Mouse (Mus musculus): ENCODE results near the gene Slc25a1. TPM values are rescaled to one million over a fixed set of nuclear protein-coding genes. Genes with fewer than 3 reads are reported as not detected.

Gene Slc25a1
- total and polyA plus RNA-seq, 2 experiments from 2014 or later, result 146 to 184 TPM

GRCm38 (mm10) chr16:17928627-17929104 lies 647 bp upstream of the Slc25a1 start:
- DNase-seq (ENCODE audit: low spot score), result peak; percentile 92
- ATAC-seq (ENCODE audit: low FRiP score), result peak; percentile 75
- Histone ChIP-seq H3K36me3 (ENCODE audit: insufficient read depth, low read length) (peaks cover 19% of the 10 kb centered on the region), H3K9me3 (ENCODE audit: low read length) (no peaks in the 10 kb centered on the region), H3K4me3 (ENCODE audit: low read depth, low read length) (peak overlapping the region; percentile 87), H3K27ac (ENCODE audit: low read depth, low read length) (peak overlapping the region; percentile 89), H3K9ac (replicated peaks; ENCODE audit: low read length, poor library complexity, severe bottlenecking) (peak overlapping the region; percentile 92), H3K27me3 (ENCODE audit: insufficient read depth, low read length) (no peaks in the 10 kb centered on the region), H3K4me1 (ENCODE audit: insufficient read depth, low read length) (peaks cover 9% of the 10 kb centered on the region; the same call in 1 of the 2 replicates), H3K4me2 (ENCODE audit: low read depth, low read length, poor library complexity, severe bottlenecking) (peak overlapping the region; percentile 93)
- WGBS, result under 1% methylated on average over 9 of the region's 9 CpGs
- TF ChIP-seq CTCF (IDR thresholded peaks at IDR 0.05), result peak; percentile 79

GRCm38 (mm10) chr16:17927351-17928082 lies 502 bp downstream of the Slc25a1 start:
- no peaks in the 10 kb centered on the region for H3K9me3 ChIP-seq (ENCODE audit: low read length)
- H3K36me3 ChIP-seq (ENCODE audit: insufficient read depth, low read length), result peaks cover 19% of the 10 kb centered on the region
- peak overlapping the region; percentile 92 for H3K9ac ChIP-seq (replicated peaks; ENCODE audit: low read length, poor library complexity, severe bottlenecking)
- H3K27me3 ChIP-seq (ENCODE audit: insufficient read depth, low read length), result no peaks in the 10 kb centered on the region
- no peak for TF ChIP-seq CTCF (IDR thresholded peaks at IDR 0.05)
- ATAC-seq (ENCODE audit: low FRiP score), result peak; percentile 45
- peak overlapping the region; percentile 89 for H3K27ac ChIP-seq (ENCODE audit: low read depth, low read length)
- H3K4me2 ChIP-seq (ENCODE audit: low read depth, low read length, poor library complexity, severe bottlenecking), result peak overlapping the region; percentile 93
- H3K4me3 ChIP-seq (ENCODE audit: low read depth, low read length), result peak overlapping the region; percentile 87
- H3K4me1 ChIP-seq (ENCODE audit: insufficient read depth, low read length), result peaks cover 11% of the 10 kb centered on the region; the same call in 1 of the 2 replicates
- peak; percentile 20 for DNase-seq (ENCODE audit: low spot score)
- under 1% methylated on average over 64 of the region's 72 CpGs for WGBS

- Histone ChIP-seq H3K27me3 (ENCODE audit: insufficient read depth, low read length) (peaks cover 6% of the 10 kb centered on the region; the same call in 1 of the 2 replicates), H3K36me3 (ENCODE audit: insufficient read depth, low read length) (peaks cover 19% of the 10 kb centered on the region), H3K4me1 (ENCODE audit: insufficient read depth, low read length) (peaks cover 17% of the 10 kb centered on the region; the same call in 1 of the 2 replicates), H3K4me3 (ENCODE audit: low read depth, low read length) (peak overlapping the region; percentile 59), H3K9ac (replicated peaks; ENCODE audit: low read length, poor library complexity, severe bottlenecking) (peak overlapping the region; percentile 81), H3K27ac (ENCODE audit: low read depth, low read length) (peak overlapping the region; percentile 89), H3K9me3 (ENCODE audit: low read length) (no peaks in the 10 kb centered on the region), H3K4me2 (ENCODE audit: low read depth, low read length, poor library complexity, severe bottlenecking) (peak overlapping the region; percentile 98)
- DNase-seq (ENCODE audit: low spot score) (peak; percentile 29), ATAC-seq (ENCODE audit: low FRiP score) (0 out of 2 replicates have a peak, but pooled peaks have one; percentile 8)
- no peak for TF ChIP-seq CTCF (IDR thresholded peaks at IDR 0.05)
- WGBS, result under 1% methylated on average over 14 of the region's 14 CpGs
Measured at GRCm38 (mm10) chr16:17922163-17922538, 5.9 kb downstream of the Slc25a1 start.

GRCm38 (mm10) chr16:17921325-17922162 lies 6.5 kb downstream of the Slc25a1 start:
- Histone ChIP-seq H3K4me2 (ENCODE audit: low read depth, low read length, poor library complexity, severe bottlenecking) (peak overlapping the region; percentile 98), H3K4me3 (ENCODE audit: low read depth, low read length) (peak overlapping the region; percentile 59), H3K9ac (replicated peaks; ENCODE audit: low read length, poor library complexity, severe bottlenecking) (peak overlapping the region; percentile 81), H3K27me3 (ENCODE audit: insufficient read depth, low read length) (peaks cover 9% of the 10 kb centered on the region), H3K9me3 (ENCODE audit: low read length) (no peaks in the 10 kb centered on the region), H3K36me3 (ENCODE audit: insufficient read depth, low read length) (peaks cover 19% of the 10 kb centered on the region), H3K4me1 (ENCODE audit: insufficient read depth, low read length) (peaks cover 11% of the 10 kb centered on the region; the same call in 1 of the 2 replicates), H3K27ac (ENCODE audit: low read depth, low read length) (peak overlapping the region; percentile 89)
- DNase-seq (ENCODE audit: low spot score), result peak; percentile 99
- ATAC-seq (ENCODE audit: low FRiP score), result peak; percentile 94
- WGBS, result 1% methylated on average over 47 of the region's 47 CpGs
- TF ChIP-seq CTCF (IDR thresholded peaks at IDR 0.05), result peak; percentile 75

- Histone ChIP-seq H3K9ac (replicated peaks; ENCODE audit: low read length, poor library complexity, severe bottlenecking) (no peak overlapping the region; the same call in 1 of the 2 replicates), H3K4me1 (ENCODE audit: insufficient read depth, low read length) (peaks cover 8% of the 10 kb centered on the region; the same call in 1 of the 2 replicates), H3K36me3 (ENCODE audit: insufficient read depth, low read length) (peaks cover 10% of the 10 kb centered on the region), H3K27me3 (ENCODE audit: insufficient read depth, low read length) (peaks cover 19% of the 10 kb centered on the region), H3K4me3 (ENCODE audit: low read depth, low read length) (no peak overlapping the region), H3K4me2 (ENCODE audit: low read depth, low read length, poor library complexity, severe bottlenecking) (peak overlapping the region; percentile 98; the same call in 1 of the 2 replicates), H3K9me3 (ENCODE audit: low read length) (no peaks in the 10 kb centered on the region), H3K27ac (ENCODE audit: low read depth, low read length) (0 out of 2 replicates have a peak overlapping the region, but pooled peaks have one; percentile 77)
- WGBS, result 5% methylated on average over 20 of the region's 20 CpGs
- no peak for TF ChIP-seq CTCF (IDR thresholded peaks at IDR 0.05)
- no peak for DNase-seq (ENCODE audit: low spot score)
- no peak for ATAC-seq (ENCODE audit: low FRiP score)
Measured at GRCm38 (mm10) chr16:17920586-17920985, 7.4 kb downstream of the Slc25a1 start.
